Mouse (Mus musculus): ENCODE measurements around the gene Olfr1061.
"Not testable (repeated sequence)": the region's sequence is repeated elsewhere in the genome, so short reads cannot be mapped to it uniquely, and the experiment has no call there.

Gene Olfr1061

DNA sequence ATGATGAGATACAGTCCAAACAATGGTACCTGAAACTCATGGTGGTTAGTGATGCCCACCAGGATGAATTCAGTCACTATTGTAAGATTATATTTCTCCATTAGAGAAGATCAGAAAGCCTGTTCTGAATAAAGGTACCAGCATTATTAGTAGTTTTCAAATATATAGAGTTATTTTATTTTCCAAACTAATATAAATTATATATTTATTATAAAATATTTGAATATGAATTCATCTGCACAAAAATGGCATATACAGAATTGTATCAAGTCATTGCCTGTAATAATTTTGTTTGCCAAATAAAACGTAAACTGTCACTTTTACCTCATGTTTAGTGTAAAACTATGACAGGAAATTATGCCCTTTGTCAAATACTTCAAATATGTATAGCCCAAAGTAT lies at the start of gene Olfr1061:
Gene Olfr1061 (minus strand): TSS at position 101 of the 400 bp plus-strand sequence.
- no peak for DNase-seq (ENCODE audit: low spot score)

DNA sequence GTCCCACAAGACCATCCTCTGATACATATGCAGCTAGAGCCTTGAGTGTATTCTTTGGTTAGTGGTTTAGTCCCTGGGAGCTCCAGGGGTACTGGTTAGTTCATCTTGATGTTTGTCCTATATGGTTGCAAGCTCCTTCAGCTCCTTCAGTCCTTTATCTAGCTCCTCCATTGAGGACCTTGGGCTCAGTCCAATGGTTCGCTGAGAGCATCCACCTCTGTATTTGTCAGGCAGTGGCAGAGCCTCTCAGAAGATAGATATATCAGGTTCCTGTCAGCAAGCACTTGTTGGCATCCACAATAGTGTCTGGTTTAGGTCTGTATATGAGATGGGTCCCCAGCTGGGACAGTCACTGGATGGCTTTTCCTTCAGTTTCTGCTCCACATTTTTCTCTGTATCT lies 46.6 kb upstream of the Olfr1061 start:
- DNase-seq (ENCODE audit: low spot score) = no peak

DNA sequence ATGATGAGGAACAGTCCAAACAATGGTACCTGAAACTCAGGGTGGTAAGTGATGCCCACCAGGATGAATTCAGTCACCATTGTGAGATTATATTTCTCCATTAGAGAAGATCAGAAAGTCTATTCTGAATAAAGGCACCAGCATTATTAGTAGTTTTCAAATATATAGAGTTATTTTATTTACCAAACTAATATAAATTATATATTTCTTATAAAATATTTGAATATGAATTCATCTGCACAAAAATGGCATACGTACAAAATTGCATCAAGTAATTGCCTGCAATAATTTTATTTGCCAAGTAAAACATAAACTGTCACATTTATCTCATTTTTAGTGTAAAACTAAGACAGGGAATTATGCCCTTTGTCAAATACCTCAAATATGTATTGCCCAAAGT lies 42.3 kb upstream of the Olfr1061 start, which contains the start of gene Olfr1066:
Gene Olfr1066 (minus strand): TSS at position 101 of the 400 bp plus-strand sequence.
- DNase-seq (ENCODE audit: low spot score) = no peak

DNA sequence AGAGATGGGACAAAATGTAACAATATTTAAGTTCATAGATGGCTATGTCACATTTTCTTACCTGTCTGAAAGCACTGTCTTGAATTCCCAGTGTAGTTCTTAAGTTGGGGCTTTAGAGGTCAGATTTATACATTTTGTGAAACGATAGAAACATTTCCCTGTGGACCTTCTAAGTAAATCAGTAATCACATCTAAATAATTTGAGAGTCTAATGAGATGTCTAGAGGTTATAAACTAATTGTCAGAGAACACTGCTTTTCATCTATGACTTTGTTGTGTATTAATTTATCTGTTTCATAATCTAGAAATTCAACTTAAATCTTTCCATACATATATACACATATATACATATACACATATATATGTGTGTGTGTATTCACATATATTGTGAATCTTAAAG lies 36.6 kb upstream of the Olfr1061 start, which contains the start of gene Olfr1065:
Gene Olfr1065 (minus strand): TSS at position 101 of the 400 bp plus-strand sequence.
- not testable (repeated sequence) for DNase-seq (ENCODE audit: low spot score)

DNA sequence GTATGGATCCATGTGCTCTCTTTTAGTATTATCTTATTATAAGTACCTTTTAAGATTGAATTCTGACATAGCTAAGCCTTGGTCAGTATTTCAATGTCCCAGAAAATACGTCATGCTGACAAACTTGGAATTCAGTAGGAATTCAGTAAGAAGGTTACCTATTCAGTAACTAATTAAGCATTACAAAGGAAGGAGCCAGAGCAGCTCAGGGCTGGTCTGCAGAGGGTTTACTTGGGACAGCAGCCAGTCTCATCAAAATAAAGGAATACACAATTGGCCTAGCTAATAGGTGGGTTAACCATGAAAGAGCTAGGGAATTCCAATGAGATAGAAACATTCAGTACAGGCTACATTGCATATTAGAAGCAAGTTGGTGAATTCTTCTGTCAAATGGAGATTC lies 28.3 kb upstream of the Olfr1061 start:
- not testable (repeated sequence) for DNase-seq (ENCODE audit: low spot score)

DNA sequence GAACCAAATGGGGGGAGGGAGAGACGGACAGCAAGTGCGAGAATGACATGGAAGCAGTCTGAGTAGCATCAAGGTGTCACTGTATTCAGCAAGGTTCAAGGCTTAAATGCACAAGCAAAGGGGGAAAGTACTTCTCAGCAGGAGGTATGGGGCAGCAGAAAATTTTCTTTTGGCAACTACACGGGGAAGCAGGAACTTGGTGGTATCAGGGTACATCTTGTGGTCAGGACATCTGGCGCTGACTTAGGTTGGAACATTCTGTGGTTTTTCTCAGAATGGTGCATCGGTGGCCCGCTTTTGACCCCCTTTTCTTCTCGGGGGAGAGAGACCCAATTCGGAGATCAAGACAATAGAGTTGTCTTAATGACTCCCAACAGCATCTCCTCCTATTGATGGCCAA lies 14.7 kb upstream of the Olfr1061 start:
- not testable (repeated sequence) for DNase-seq (ENCODE audit: low spot score)

DNA sequence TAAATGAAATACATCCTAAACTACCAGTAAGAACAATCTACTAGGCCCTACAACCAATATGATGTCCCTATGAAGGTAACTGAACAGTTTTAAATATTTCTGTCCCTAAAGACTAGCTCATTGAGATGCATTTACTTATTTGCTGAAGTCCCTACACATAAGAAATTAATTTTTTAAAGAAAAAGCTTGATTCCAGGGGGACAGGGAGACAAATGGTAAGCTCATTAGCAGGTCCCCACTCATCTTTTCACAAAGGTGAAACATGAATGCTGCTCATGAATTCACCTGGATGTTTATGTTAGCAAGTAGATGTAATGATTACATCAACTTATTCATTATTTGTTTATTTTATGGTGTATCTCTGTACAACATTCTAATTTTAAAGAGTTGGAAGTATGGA lies 12.8 kb upstream of the Olfr1061 start, which contains the start of gene Olfr1062:
Gene Olfr1062 (minus strand): TSS at position 101 of the 400 bp plus-strand sequence.
- not testable (repeated sequence) for DNase-seq (ENCODE audit: low spot score)

DNA sequence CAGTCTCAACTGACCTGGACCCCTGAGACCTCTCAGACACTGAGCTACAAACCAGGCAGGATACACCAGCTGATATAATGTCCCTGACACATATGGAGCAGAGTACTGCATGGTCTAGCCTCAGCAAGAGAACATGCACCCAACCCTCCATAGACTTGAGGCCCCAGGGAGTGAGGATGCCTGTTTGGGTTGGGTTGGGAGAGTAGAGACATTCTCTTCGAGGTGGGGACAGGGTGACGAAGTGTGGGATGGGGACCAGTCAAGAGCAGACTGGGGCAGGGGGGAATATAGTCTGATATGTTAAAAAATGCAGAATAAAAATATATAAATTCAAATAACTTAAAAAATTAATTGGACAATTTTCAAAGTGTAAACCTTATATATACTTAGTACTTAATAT lies 18.7 kb downstream of the Olfr1061 start:
- DNase-seq (ENCODE audit: low spot score) = no peak

DNA sequence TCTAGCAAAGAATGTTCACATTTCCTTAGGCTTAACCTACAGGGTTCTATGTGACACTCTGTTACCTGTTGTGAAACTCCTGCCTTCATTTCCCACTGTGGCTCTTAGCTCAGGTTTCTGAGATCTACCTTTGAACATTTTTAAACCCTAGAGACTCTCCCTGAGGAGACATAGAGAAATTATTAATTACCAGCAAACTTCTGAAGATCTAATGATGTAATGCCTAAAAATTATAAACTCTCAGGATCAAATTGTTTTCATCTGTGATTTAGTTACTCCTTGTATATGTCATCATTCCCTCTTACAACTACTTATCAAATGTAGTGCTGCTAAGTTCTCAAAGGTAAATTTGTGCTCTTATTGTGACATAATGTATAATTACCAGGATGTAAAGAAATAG lies 25.4 kb downstream of the Olfr1061 start, which contains the start of gene Olfr1058:
Gene Olfr1058 (minus strand): TSS at position 101 of the 400 bp plus-strand sequence.
- DNase-seq (ENCODE audit: low spot score) = not testable (repeated sequence)

DNA sequence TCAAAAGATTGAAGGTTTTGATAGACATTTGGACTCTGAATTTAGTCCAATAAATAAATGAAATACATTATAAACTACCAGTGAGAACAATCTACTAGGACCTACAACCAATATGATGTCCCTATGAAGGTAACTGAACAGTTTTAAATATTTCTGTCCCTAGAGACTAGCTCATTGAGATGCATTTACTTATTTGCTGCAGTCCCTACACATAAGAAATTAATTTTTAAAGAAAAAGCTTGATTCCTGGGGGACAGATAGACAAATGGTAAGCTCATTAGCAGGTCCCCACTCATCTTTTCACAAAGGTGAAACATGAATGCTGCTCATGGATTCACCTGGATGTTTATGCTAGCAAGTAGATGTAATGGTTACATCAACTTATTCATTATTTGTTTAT lies 35.6 kb downstream of the Olfr1061 start, which contains the start of gene Olfr1057:
Gene Olfr1057 (minus strand): TSS at position 101 of the 400 bp plus-strand sequence.
- no peak for DNase-seq (ENCODE audit: low spot score)

DNA sequence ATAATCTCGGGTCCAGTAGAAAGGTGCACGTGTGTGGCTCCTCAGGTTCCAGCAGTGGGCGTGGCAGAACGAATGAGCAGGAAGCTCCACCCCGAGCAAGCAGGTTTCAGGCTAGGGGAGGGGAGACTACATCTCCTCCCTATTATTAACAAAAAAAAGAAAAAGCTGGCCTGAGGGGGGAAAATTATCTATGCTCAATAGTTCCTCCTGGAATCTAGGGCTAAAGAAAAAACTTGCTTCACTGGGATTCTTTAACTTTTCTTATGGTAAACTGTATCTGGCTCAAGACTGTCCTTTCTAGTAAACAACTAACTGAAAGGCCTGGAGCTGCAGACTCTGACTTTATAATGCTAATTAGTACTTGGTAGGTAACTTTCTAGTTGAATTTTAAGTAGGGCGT lies 47.5 kb downstream of the Olfr1061 start:
- not testable (repeated sequence) for DNase-seq (ENCODE audit: low spot score)

Measured in urinary bladder, postnatal 14 days (tissue).